ENCODE assay signal across 17 mouse cellular contexts in the genomic region with DNA sequence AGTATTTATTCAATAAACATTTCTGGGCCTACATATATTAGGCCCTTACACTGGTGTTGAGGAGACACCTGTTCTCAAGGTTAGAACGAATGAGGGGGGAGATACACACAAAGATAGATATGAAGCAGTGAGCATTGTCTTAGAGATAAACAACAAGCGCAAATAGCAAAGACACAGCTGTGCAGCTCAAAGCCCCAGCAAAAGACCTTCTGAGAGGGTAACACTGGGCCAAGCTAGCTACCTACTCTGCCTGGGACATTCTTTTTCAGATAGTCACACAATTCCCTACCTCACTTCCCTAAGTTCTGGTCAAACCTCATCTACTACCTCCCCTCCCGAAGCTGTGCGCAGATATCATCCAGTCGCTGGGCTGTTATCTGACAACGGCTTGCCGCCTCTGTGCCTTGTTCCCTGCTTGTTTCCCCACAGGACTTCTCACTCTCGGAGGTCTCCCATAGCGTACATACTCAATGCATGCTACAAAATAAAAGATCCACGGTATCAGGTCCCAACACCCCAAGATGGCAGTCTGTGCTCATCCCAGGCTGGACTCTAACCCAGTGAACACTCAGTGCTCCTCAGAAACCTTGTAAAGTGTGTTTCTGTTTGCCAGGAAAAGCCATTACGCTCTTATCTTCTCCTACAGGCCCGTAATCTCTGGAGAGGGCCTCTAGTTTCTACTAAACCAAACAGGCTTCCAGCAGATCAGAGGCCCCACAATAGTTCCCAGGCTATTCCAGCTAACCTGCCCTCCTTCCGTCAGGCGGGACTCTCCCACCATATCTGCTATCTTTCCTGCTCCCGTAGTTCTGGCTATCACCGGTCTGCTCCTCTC. TPM values are rescaled to one million over a fixed set of nuclear protein-coding genes. Genes with fewer than 3 reads are reported as not detected.
DNase-seq lines count a peak whose midpoint lies in the region; ATAC-seq and TF ChIP-seq lines count a peak whose summit lies in the region.
"Had no signal": no experiment of that assay in that cellular context is flagged by ENCODE, and none has a peak within 500 bp of the region (broad histone marks: within the 10 kb centered on the region; RNA-seq: fewer than 3 reads in every experiment).

No protein-coding gene starts in this region.

- H3K27ac ChIP-seq in heart, embryonic 10.5 days = peak overlapping the region; percentile 77
- peak overlapping the region; percentile 83 for H3K27ac ChIP-seq in CH12.LX (ENCODE audit: insufficient read depth, low read depth)
- H3K27ac ChIP-seq in intestine, embryonic 16.5 days (ENCODE audit: low read length) = peak overlapping the region; percentile 75
- no peak overlapping the region for H3K27ac ChIP-seq in layer of hippocampus, adult 2 months
- H3K27ac ChIP-seq: embryonic facial prominence, embryonic 10.5 days; hindbrain, embryonic 10.5 days; kidney, postnatal 0 days; macrophage had no signal

- peak overlapping the region; percentile 35 for H3K4me3 ChIP-seq in heart, embryonic 10.5 days
- H3K4me3 ChIP-seq in CH12.LX (replicated peaks in 1 of 3; ENCODE audit: low read depth in 2 of 3, low read length in 2 of 3, poor library complexity in 1 of 3) = peak overlapping the region in 1 of 3 experiments; percentile 42
- 0 out of 2 replicates have a peak overlapping the region, but pooled peaks have one; percentile 2 for H3K4me3 ChIP-seq in intestine, embryonic 16.5 days (ENCODE audit: low read length)
- no peak overlapping the region for H3K4me3 ChIP-seq in layer of hippocampus, adult 2 months
- H3K4me3 ChIP-seq: hindbrain, embryonic 10.5 days had no signal

- H3K9ac ChIP-seq in CH12.LX (ENCODE audit: insufficient read depth, low read depth) = peak overlapping the region; percentile 39; the same call in 1 of the 2 replicates
- peak overlapping the region; percentile 15; the same call in 1 of the 2 replicates for H3K9ac ChIP-seq in intestine, embryonic 16.5 days (ENCODE audit: low read depth, low read length)
- H3K9ac ChIP-seq: forebrain, postnatal 0 days had no signal

- no peak for TF ChIP-seq EP300 in CH12.LX (IDR thresholded peaks at IDR 0.05; ENCODE audit: low read length)

- peak; percentile 88 for ATAC-seq in intestine, embryonic 16.5 days
- peak; percentile 56 for ATAC-seq in megakaryocyte-erythroid progenitor cell, adult 5-6 weeks (replicated peaks; ENCODE audit: low FRiP score, low TSS enrichment, poor library complexity, severe bottlenecking)
- ATAC-seq in monocyte, adult 5-6 weeks (replicated peaks; ENCODE audit: insufficient number of reproducible peaks, low FRiP score, low TSS enrichment, poor library complexity, severe bottlenecking) = no peak
- ATAC-seq: forebrain, postnatal 0 days; Patski had no signal

- no peaks in the 10 kb centered on the region for H3K9me3 ChIP-seq in heart, embryonic 10.5 days
- no peaks in the 10 kb centered on the region for H3K9me3 ChIP-seq in CH12.LX (replicated peaks; ENCODE audit: low read length)
- H3K9me3 ChIP-seq in intestine, embryonic 16.5 days (ENCODE audit: control insufficient read depth, low read length) = no peaks in the 10 kb centered on the region
- H3K9me3 ChIP-seq: embryonic facial prominence, embryonic 10.5 days; hindbrain, embryonic 10.5 days had no signal

- H3K27me3 ChIP-seq in heart, embryonic 10.5 days (ENCODE audit: insufficient read depth, poor library complexity, severe bottlenecking) = no peaks in the 10 kb centered on the region
- H3K27me3 ChIP-seq in CH12.LX (replicated peaks) = no peaks in the 10 kb centered on the region
- H3K27me3 ChIP-seq in intestine, embryonic 16.5 days (replicated peaks; ENCODE audit: control insufficient read depth, insufficient read depth, low read length) = no peaks in the 10 kb centered on the region
- H3K27me3 ChIP-seq: Patski had no signal

- TF ChIP-seq POLR2A in CH12.LX (IDR thresholded peaks at IDR 0.05; ENCODE audit: low read depth, low read length) = no peak

- WGBS in heart, embryonic 10.5 days = 25% methylated on average over 16 of the region's 16 CpGs
- WGBS in intestine, embryonic 16.5 days = 57% methylated on average over 16 of the region's 16 CpGs

- TF ChIP-seq CTCF in CH12.LX (conservative IDR thresholded peaks at IDR 0.05 in 1 of 2, IDR thresholded peaks at IDR 0.05 in 1 of 2; ENCODE audit: low read depth in 2 of 2, low read length in 2 of 2) = no peak
- no peak for TF ChIP-seq CTCF in layer of hippocampus, adult 2 months (conservative IDR thresholded peaks at IDR 0.05)

- in situ Hi-C loops in CH12.LX (cut with MboI; ENCODE audit: low pct_ligation_motif_present, low pct_unique_long_range_greater_than_20kb, low sequenced_read_pairs) = no loop called here

- dilution Hi-C loops in CH12.LX (cut with MboI; ENCODE audit: extremely low pct_ligation_motif_present, extremely low pct_unique_long_range_greater_than_20kb, low sequenced_read_pairs) = no loop called here

- peaks cover 7% of the 10 kb centered on the region; the same call in 1 of the 2 replicates for H3K36me3 ChIP-seq in heart, embryonic 10.5 days
- peaks cover 0 to 6% of the 10 kb centered on the region in 2 experiments for H3K36me3 ChIP-seq in CH12.LX (replicated peaks in 1 of 2; ENCODE audit: control insufficient read depth in 1 of 2, insufficient read depth in 1 of 2, low read length in 1 of 2)
- H3K36me3 ChIP-seq in intestine, embryonic 16.5 days (ENCODE audit: control insufficient read depth, insufficient read depth, low read length) = no peaks in the 10 kb centered on the region
- H3K36me3 ChIP-seq: embryonic facial prominence, embryonic 10.5 days; hindbrain, embryonic 10.5 days had no signal

- TF ChIP-seq RAD21 in CH12.LX (IDR thresholded peaks at IDR 0.05; ENCODE audit: low read depth, low read length) = no peak

- peak overlapping the region; percentile 37 for H3K4me2 ChIP-seq in CH12.LX (ENCODE audit: insufficient read depth, low read depth, poor library complexity, severe bottlenecking)
- H3K4me2 ChIP-seq in intestine, embryonic 16.5 days (ENCODE audit: low read depth, low read length) = peak overlapping the region; percentile 5

- peaks cover 15% of the 10 kb centered on the region for H3K79me2 ChIP-seq in CH12.LX (replicated peaks; ENCODE audit: control insufficient read depth, extremely low read depth, insufficient read depth, poor library complexity, severe bottlenecking)

- peaks cover 42% of the 10 kb centered on the region for H3K4me1 ChIP-seq in heart, embryonic 10.5 days
- peaks cover 13 to 43% of the 10 kb centered on the region in 2 experiments for H3K4me1 ChIP-seq in CH12.LX (ENCODE audit: control insufficient read depth in 1 of 2, insufficient read depth in 2 of 2)
- H3K4me1 ChIP-seq in intestine, embryonic 16.5 days (ENCODE audit: control insufficient read depth, insufficient read depth, low read length) = peaks cover 18% of the 10 kb centered on the region

- DNase-seq in heart, embryonic 10.5 days (ENCODE audit: low spot score) = no peak
- no peak for DNase-seq in heart, postnatal 4 days
- DNase-seq in CH12.LX (ENCODE audit: extremely low read depth) = no peak
- DNase-seq in cerebellum, postnatal 25 days = no peak
- DNase-seq in layer of hippocampus, adult 2 months (ENCODE audit: low spot score in 2 of 2) = no peak
- DNase-seq: adrenal gland, postnatal 14 days; cerebellum, adult 2 months; forebrain, postnatal 0 days; right cerebral cortex, adult 18-20 months had no signal

TF ChIP-seq in CH12.LX, 34 proteins besides CTCF, POLR2A, EP300 and RAD21 (continues in another document):
- no peak for TF ChIP-seq MAFK (IDR thresholded peaks at IDR 0.05; ENCODE audit: insufficient replicate concordance, low read length)
- TF ChIP-seq NELFE (IDR thresholded peaks at IDR 0.05; ENCODE audit: low read depth, low read length) = no peak
- no peak for TF ChIP-seq RCOR1 (conservative IDR thresholded peaks at IDR 0.05; ENCODE audit: low read depth, low read length)
- TF ChIP-seq JUND (conservative IDR thresholded peaks at IDR 0.05; ENCODE audit: low read depth, low read length) = no peak
- TF ChIP-seq USF2 (conservative IDR thresholded peaks at IDR 0.05; ENCODE audit: low read depth, low read length) = no peak
- TF ChIP-seq SIN3A (IDR thresholded peaks at IDR 0.05; ENCODE audit: low read length) = no peak

RNA-seq across cellular contexts. Expression of gene Neu3, which starts 3.4 kb away (rescaled TPM):
- polyA plus RNA-seq in heart, embryonic 10.5 days (2016; fragmentation: Nextera tagmentation; extraction: Ambion mirVana) = 3.1 and 3.3 TPM in 2 replicates
- 1 to 10 TPM; 3.1 to 3.6 TPM for total RNA-seq in heart, postnatal 4 days (2021)
- total RNA-seq in CH12.LX (2012; rRNA removed) (8.5 and 9.1 TPM in 2 replicates), CH12.LX (2014; rRNA removed) (8.9 and 11.0 TPM in 2 replicates)
- polyA plus RNA-seq in CH12.LX (2012; ENCODE audit: insufficient read length, low read depth) = 11.2 and 11.5 TPM in 2 replicates
- 6.0 and 7.2 TPM in 2 replicates for polyA plus RNA-seq in intestine, embryonic 16.5 days (2015; fragmentation: Nextera tagmentation; extraction: Ambion mirVana)
- total RNA-seq in megakaryocyte-erythroid progenitor cell, adult 5-6 weeks (2014; fragmentation: Nextera tagmentation) = 3.9 and 8.1 TPM in 2 replicates
- total RNA-seq in megakaryocyte-erythroid progenitor cell, adult 5-6 weeks (2017) = 3.9 and 5.8 TPM in 2 replicates
- 1 to 10 TPM; 3.3 to 3.6 TPM for total RNA-seq in layer of hippocampus, adult 2 months (2021)
- total RNA-seq in monocyte, adult 5-6 weeks (2017) = 0.75 to 1.2 TPM in 2 of 3 replicates, not detected in the other

RNA-seq across cellular contexts. Expression of gene Xrra1, which starts 34.0 kb away (rescaled TPM):
- 0.24 and 0.31 TPM in 2 replicates for polyA plus RNA-seq in heart, embryonic 10.5 days (2016; fragmentation: Nextera tagmentation; extraction: Ambion mirVana)
- total RNA-seq in heart, postnatal 4 days (2021) = under 1 TPM; 0.17 to 0.20 TPM
- total RNA-seq in CH12.LX (2012; rRNA removed) (0.25 and 0.59 TPM in 2 replicates), CH12.LX (2014; rRNA removed) (0.17 and 0.39 TPM in 2 replicates)
- polyA plus RNA-seq in CH12.LX (2012; ENCODE audit: insufficient read length, low read depth) = 0.49 and 0.65 TPM in 2 replicates
- 0.11 and 0.12 TPM in 2 replicates for polyA plus RNA-seq in intestine, embryonic 16.5 days (2015; fragmentation: Nextera tagmentation; extraction: Ambion mirVana)
- 0.07 TPM in 1 of 2 replicates, not detected in the other for total RNA-seq in megakaryocyte-erythroid progenitor cell, adult 5-6 weeks (2014; fragmentation: Nextera tagmentation)
- not detected in 2 replicates for total RNA-seq in megakaryocyte-erythroid progenitor cell, adult 5-6 weeks (2017)
- total RNA-seq in layer of hippocampus, adult 2 months (2021) = 1 to 10 TPM; 1.2 to 1.4 TPM
- 0.21 to 0.86 TPM in 2 of 3 replicates, not detected in the other for total RNA-seq in monocyte, adult 5-6 weeks (2017)

RNA-seq across cellular contexts. Expression of gene Spcs2, which starts 38.4 kb away (rescaled TPM):
- polyA plus RNA-seq in heart, embryonic 10.5 days (2016; fragmentation: Nextera tagmentation; extraction: Ambion mirVana) = 241 and 302 TPM in 2 replicates
- 10 to 100 TPM; 64.0 to 68.1 TPM for total RNA-seq in heart, postnatal 4 days (2021)
- total RNA-seq in CH12.LX (2012; rRNA removed) (203 and 247 TPM in 2 replicates), CH12.LX (2014; rRNA removed) (268 and 272 TPM in 2 replicates)
- polyA plus RNA-seq in CH12.LX (2012; ENCODE audit: insufficient read length, low read depth) = 232 and 242 TPM in 2 replicates
- 393 and 423 TPM in 2 replicates for polyA plus RNA-seq in intestine, embryonic 16.5 days (2015; fragmentation: Nextera tagmentation; extraction: Ambion mirVana)
- 93.4 and 132 TPM in 2 replicates for total RNA-seq in megakaryocyte-erythroid progenitor cell, adult 5-6 weeks (2014; fragmentation: Nextera tagmentation)
- total RNA-seq in megakaryocyte-erythroid progenitor cell, adult 5-6 weeks (2017) = 136 and 153 TPM in 2 replicates
- 10 to 100 TPM; 94.6 to 99.4 TPM for total RNA-seq in layer of hippocampus, adult 2 months (2021)
- 121 to 148 TPM (median 139 TPM) in 3 replicates for total RNA-seq in monocyte, adult 5-6 weeks (2017)
